Mouse (Mus musculus): Measurements from ENCODE around the gene Pawr.

- no peak for TF ChIP-seq GATA1 (IDR thresholded peaks at IDR 0.05; ENCODE audit: borderline replicate concordance, low read length)
- no peak for TF ChIP-seq FLI1 (IDR thresholded peaks at IDR 0.05; ENCODE audit: low read length)
Measured at GRCm38 (mm10) chr10:108356601-108357187, 24.8 kb downstream of the Pawr start.

Measured in megakaryocyte, embryonic 14.5 days (primary cell).